Mouse (Mus musculus) MEL (cell line): Measurements from ENCODE around the gene Cfap54. TPM values are rescaled to one million over a fixed set of nuclear protein-coding genes. Genes with fewer than 3 reads are reported as not detected.

ENCODE experiments used
- DNase-seq: peaks from one replicate; pipeline ENCODE4 v3.0.0; 2011; ENCODE audit warnings: low read depth, low spot score
- H3K27ac ChIP-seq: 2 replicates; pipeline ENCODE4 v1.5.1; 2012; ENCODE audit warnings: low read depth, mild to moderate bottlenecking, control low read depth, low read length, moderate library complexity; ENCODE audit not compliant: control insufficient read depth
- H3K27me3 ChIP-seq, 2 experiments: fragments of 150-350 bp in 1 of 2; sonication (generic) in 1 of 2; 2 replicates each; pipeline ENCODE4 v1.6.1; 2012; ENCODE audit warnings: low read length in 2 of 2, mild to moderate bottlenecking in 2 of 2, improper control_type of control experiment in 1 of 2, moderate library complexity in 1 of 2; ENCODE audit not compliant: insufficient read depth in 2 of 2, control insufficient read depth in 1 of 2
- H3K36me3 ChIP-seq, 2 experiments: 2 replicates each; pipeline ENCODE4 v1.6.1; 2012 to 2014; ENCODE audit warnings: low read length in 2 of 2, improper control_type of control experiment in 1 of 2, inconsistent platforms in 1 of 2, mild to moderate bottlenecking in 1 of 2; ENCODE audit not compliant: insufficient read depth in 2 of 2, control insufficient read depth in 1 of 2
- H3K4me1 ChIP-seq, 2 experiments: fragments of 150-350 bp in 1 of 2; sonication (generic) in 1 of 2; 2 replicates each; pipeline ENCODE4 v1.6.1; 2012; ENCODE audit warnings: low read length in 2 of 2, improper control_type of control experiment in 1 of 2, mild to moderate bottlenecking in 1 of 2; ENCODE audit not compliant: insufficient read depth in 2 of 2, control insufficient read depth in 1 of 2
- H3K4me3 ChIP-seq, 2 experiments: fragments of 150-350 bp in 1 of 2; sonication (generic) in 1 of 2; 2 replicates each; pipeline ENCODE4 v1.5.1; 2012; ENCODE audit warnings: low read depth in 2 of 2, low read length in 2 of 2, mild to moderate bottlenecking in 2 of 2, moderate library complexity in 2 of 2, control low read depth in 1 of 2, improper control_type of control experiment in 1 of 2; ENCODE audit not compliant: control insufficient read depth in 1 of 2, insufficient read depth in 1 of 2
- H3K79me2 ChIP-seq: 2 replicates; pipeline ENCODE4 v1.6.1; 2012; ENCODE audit warnings: mild to moderate bottlenecking, low read length, moderate library complexity; ENCODE audit not compliant: control insufficient read depth, poor library complexity, insufficient read depth
- H3K9ac ChIP-seq: 2 replicates; pipeline ENCODE4 v1.6.1; 2012; ENCODE audit warnings: low read depth, mild to moderate bottlenecking, control low read depth, low read length, moderate library complexity; ENCODE audit not compliant: control insufficient read depth, poor library complexity, severe bottlenecking
- H3K9me3 ChIP-seq: fragments of 150-350 bp; sonication (generic); replicated peaks from 2 replicates; pipeline ENCODE4 v1.6.1; 2012; ENCODE audit warnings: mild to moderate bottlenecking, low read length, improper control_type of control experiment, moderate library complexity; ENCODE audit not compliant: insufficient read depth
- BHLHE40 ChIP-seq: IDR thresholded peaks from 2 replicates; pipeline ENCODE4 v1.6.1; 2012; ENCODE audit warnings: low read depth, mild to moderate bottlenecking, inconsistent platforms, low read length, improper control_type of control experiment, borderline replicate concordance
- CHD2 ChIP-seq: IDR thresholded peaks from 2 replicates; pipeline ENCODE4 v1.6.1; 2011; ENCODE audit warnings: low read length, improper control_type of control experiment
- E2F4 ChIP-seq: IDR thresholded peaks from 2 replicates; pipeline ENCODE4 v1.6.1; 2011; ENCODE audit warnings: low read depth, low read length, improper control_type of control experiment, borderline replicate concordance
- ELF1 ChIP-seq: IDR thresholded peaks from 2 replicates; pipeline ENCODE4 v1.6.1; 2014; ENCODE audit warnings: low read depth, mild to moderate bottlenecking, inconsistent platforms, low read length, improper control_type of control experiment, moderate library complexity
- ETS1 ChIP-seq: IDR thresholded peaks from 2 replicates; pipeline ENCODE4 v1.6.1; 2012; ENCODE audit warnings: low read depth, mild to moderate bottlenecking, inconsistent platforms, low read length, improper control_type of control experiment, moderate library complexity
- GABPA ChIP-seq: IDR thresholded peaks from 2 replicates; pipeline ENCODE4 v1.6.1; 2012; ENCODE audit warnings: low read depth, mild to moderate bottlenecking, inconsistent platforms, low read length, improper control_type of control experiment, moderate library complexity
- JUND ChIP-seq: IDR thresholded peaks from 2 replicates; pipeline ENCODE4 v1.6.1; 2011; ENCODE audit warnings: low read depth, mild to moderate bottlenecking, improper control_type of control experiment, low read length
- KAT2A ChIP-seq: conservative IDR thresholded peaks from 2 replicates; pipeline ENCODE4 v1.6.1; 2012; ENCODE audit warnings: low read depth, low read length, improper control_type of control experiment, inconsistent platforms
- MXI1 ChIP-seq: IDR thresholded peaks from 2 replicates; pipeline ENCODE4 v1.6.1; 2011; ENCODE audit warnings: mild to moderate bottlenecking, low read depth, low read length, improper control_type of control experiment
- MYB ChIP-seq: IDR thresholded peaks from 2 replicates; pipeline ENCODE4 v1.6.1; 2011; ENCODE audit warnings: mild to moderate bottlenecking, low read depth, low read length, improper control_type of control experiment
- RAD21 ChIP-seq: IDR thresholded peaks from 2 replicates; pipeline ENCODE4 v1.6.1; 2011; ENCODE audit warnings: mild to moderate bottlenecking, low read depth, low read length, improper control_type of control experiment
- TAL1 ChIP-seq: IDR thresholded peaks from 2 replicates; pipeline ENCODE4 v1.6.1; 2012; ENCODE audit warnings: mild to moderate bottlenecking, inconsistent platforms, low read length, moderate library complexity, mixed read lengths
- TCF12 ChIP-seq: IDR thresholded peaks from 2 replicates; pipeline ENCODE4 v1.6.1; 2014; ENCODE audit warnings: low read depth, mild to moderate bottlenecking, inconsistent platforms, low read length, improper control_type of control experiment, moderate library complexity
- USF1 ChIP-seq: IDR thresholded peaks from 2 replicates; pipeline ENCODE4 v1.6.1; 2014; ENCODE audit warnings: low read depth, mild to moderate bottlenecking, inconsistent platforms, low read length, improper control_type of control experiment, moderate library complexity
- ZC3H11A ChIP-seq: IDR thresholded peaks from 2 replicates; pipeline ENCODE4 v1.6.1; 2012; ENCODE audit warnings: low read depth, mild to moderate bottlenecking, inconsistent platforms, low read length, improper control_type of control experiment
- ZKSCAN1 ChIP-seq: IDR thresholded peaks from 2 replicates; pipeline ENCODE4 v1.6.1; 2012; ENCODE audit warnings: low read depth, mild to moderate bottlenecking, inconsistent platforms, low read length, improper control_type of control experiment, moderate library complexity
- ZMIZ1 ChIP-seq: IDR thresholded peaks from 2 replicates; pipeline ENCODE4 v1.6.1; 2012; ENCODE audit warnings: low read depth, mild to moderate bottlenecking, inconsistent platforms, low read length, improper control_type of control experiment, moderate library complexity
- ZNF384 ChIP-seq: IDR thresholded peaks from 2 replicates; pipeline ENCODE4 v1.6.1; 2012; ENCODE audit warnings: low read depth, mild to moderate bottlenecking, inconsistent platforms, low read length, improper control_type of control experiment
- polyA plus RNA-seq, 2 experiments: library from polyadenylated mRNA; stranded (reverse) in 1 of 2; unstranded in 1 of 2; fragments of >175 nt in 1 of 2; fragments of >200 nt in 1 of 2; gene quantifications; 2 replicates each; pipeline versions ENCODE4 v1.2.1 to v1.2.4; 2012; ENCODE audit warnings: low replicate concordance in 2 of 2, low read depth in 1 of 2; ENCODE audit not compliant: insufficient read length in 2 of 2, insufficient read depth in 1 of 2, missing spikeins in 1 of 2
- total RNA-seq: library from RNA; depleted of rRNA; stranded (reverse); fragments of 300-350 nt; gene quantifications from 2 replicates; pipeline ENCODE4 v1.2.3, GENCODE M21; 2012

The Cfap54 gene
- total and polyA plus RNA-seq, 3 experiments: 2.0 to 2.7 TPM; not detected in 1

GRCm38 (mm10) chr10:93112021-93112420 lies 30.6 kb upstream of the Cfap54 start:
- Histone ChIP-seq H3K79me2 (no peaks in the 10 kb centered on the region), H3K36me3 (no peaks in the 10 kb centered on the region), H3K9me3 (no peaks in the 10 kb centered on the region), H3K27me3 (no peaks in the 10 kb centered on the region), H3K9ac (no peak overlapping the region), H3K4me3 (no peak overlapping the region), H3K4me1 (no peaks in the 10 kb centered on the region), H3K27ac (no peak overlapping the region)
- TF ChIP-seq BHLHE40 (no peak), ZKSCAN1 (no peak), ZC3H11A (no peak), ELF1 (no peak), USF1 (no peak), ZMIZ1 (no peak), JUND (no peak), ETS1 (no peak), MYB (no peak), ZNF384 (no peak)
- DNase-seq: no peak

DNA sequence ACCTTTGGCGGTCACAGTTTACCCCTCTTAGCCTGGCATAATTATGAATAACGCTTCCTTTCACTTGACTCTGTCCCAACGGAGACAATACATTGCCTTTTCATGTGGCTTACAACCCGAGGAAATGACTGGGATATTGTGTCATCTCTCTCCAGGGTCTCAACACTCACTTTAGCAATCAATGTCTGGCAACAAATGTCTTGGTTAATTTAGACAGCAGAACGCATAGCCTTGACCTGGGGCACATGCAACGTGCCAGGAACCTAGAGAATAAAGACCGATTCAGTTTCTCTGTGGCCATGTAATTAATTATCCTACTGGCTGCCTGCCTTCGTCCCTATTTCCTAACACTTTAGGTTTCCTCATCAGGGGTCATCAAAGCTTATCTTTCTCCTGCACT lies 30.0 kb upstream of the Cfap54 start:
- Histone ChIP-seq H3K36me3 (no peaks in the 10 kb centered on the region), H3K9ac (no peak overlapping the region), H3K9me3 (no peaks in the 10 kb centered on the region), H3K27me3 (no peaks in the 10 kb centered on the region), H3K4me3 (no peak overlapping the region), H3K27ac (no peak overlapping the region), H3K4me1 (no peaks in the 10 kb centered on the region), H3K79me2 (no peaks in the 10 kb centered on the region)
- TF ChIP-seq TAL1 (no peak), TCF12 (no peak), RAD21 (no peak), GABPA (no peak), ELF1 (no peak), ZMIZ1 (no peak), E2F4 (no peak), ZC3H11A (no peak), MXI1 (no peak), KAT2A (no peak), CHD2 (no peak)
- no peak for DNase-seq
